Mouse (Mus musculus) embryo, embryonic 10.5 days (tissue): Measurements from ENCODE around the gene Myh14.

Experiments used
- DNase-seq: peaks from one replicate; pipeline ENCODE4 v3.0.0-alpha.2; 2015; ENCODE audit warnings: low spot score

Myh14 gene

DNA sequence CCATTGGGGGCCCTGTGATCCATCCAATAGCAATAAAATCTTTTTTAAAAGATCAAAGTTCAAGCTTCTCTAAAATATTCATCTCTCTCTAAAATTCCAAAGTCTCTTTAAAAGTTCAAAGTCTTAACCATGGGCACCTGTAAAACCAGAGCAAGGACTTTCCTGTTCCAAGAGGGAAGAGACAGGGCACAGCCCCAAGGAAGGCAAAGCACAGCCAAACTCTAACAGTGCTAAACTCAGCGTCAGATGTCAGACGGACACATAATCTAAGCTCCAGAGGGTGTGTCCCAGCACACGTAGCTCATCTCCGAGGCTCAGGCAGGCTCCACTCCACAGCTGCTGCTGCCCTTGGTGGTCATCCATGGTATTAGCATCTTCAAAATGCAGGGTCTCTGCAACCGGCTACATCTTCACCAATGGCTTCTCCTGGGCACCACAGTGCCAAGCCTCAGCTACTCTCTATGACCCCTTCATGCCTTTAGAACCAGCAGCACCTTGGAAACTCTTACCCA, 94.3 kb downstream of the Myh14 start:
- DNase-seq = no peak

DNA sequence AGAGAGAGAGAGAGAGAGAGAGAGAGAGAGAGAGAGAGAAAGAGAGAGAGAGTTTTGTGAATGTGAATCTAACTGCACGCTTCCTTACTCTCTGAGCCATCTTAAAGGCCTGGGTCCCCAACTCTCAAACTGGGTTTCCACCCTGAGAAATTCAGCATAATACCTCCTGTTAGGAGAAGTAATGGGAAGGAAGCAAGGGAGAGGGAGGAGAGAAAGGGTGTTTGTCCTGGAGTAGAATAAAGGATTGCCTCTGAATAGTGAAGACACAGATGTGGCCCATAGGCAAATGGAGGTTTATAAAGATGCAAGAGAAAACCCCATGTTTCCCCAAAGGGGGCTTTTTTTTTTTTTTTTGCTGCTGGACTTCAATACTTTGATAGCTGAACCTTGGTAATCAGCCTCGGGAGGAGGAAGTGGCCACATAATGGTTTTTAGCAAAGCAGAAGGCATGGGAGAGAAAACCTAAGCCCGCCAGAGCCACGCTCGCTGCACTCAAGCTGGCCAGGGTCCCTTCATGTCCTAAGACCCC, 97.6 kb downstream of the Myh14 start:
- no peak for DNase-seq

DNA sequence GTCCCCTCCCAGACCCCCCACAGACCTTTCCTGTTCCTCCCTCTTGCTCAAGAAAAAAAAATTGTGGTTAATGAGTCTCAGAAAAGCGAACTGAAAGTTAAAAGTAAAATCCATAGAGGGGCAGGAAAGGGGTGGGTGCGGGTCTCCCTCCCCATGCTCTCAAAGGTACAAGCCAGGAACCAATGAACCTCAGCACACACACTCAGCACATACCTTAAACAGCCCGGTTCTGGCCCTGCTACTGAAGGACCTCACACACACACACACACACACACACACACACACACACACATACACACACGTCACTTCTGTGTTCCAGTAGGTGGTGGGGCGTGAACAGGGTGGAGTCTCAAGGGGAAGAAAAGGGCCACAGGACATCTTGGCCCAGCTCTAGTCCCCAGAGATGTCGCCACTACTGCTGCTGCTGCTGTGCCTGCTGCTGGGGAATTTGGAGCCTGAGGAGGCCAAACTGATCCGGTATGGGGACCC, 98.4 kb downstream of the Myh14 start, which contains the start of gene Napsa:
Gene Napsa (plus strand): TSS at position 168 of the 489 bp plus-strand sequence.
- DNase-seq = no peak

DNA sequence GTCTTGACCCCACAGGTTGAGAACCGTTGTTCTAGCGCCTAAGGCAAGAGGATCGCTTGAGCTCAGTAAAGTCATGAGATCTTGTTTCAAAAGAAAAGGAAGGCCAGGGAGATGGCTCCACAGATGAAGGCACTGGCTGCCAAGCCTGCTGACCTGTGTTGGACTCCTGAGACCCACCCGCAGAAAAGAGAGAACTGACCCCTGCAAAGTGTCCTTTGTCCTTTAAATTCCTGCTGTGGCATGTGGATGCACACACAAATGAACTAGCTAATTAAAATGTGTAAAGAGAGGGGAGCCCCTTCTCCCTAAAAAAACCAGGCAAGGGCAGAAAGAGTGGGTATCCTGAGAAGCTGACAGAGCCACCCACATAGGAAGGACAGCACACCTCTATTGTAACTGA, 98.8 kb downstream of the Myh14 start:
- no peak for DNase-seq

DNA sequence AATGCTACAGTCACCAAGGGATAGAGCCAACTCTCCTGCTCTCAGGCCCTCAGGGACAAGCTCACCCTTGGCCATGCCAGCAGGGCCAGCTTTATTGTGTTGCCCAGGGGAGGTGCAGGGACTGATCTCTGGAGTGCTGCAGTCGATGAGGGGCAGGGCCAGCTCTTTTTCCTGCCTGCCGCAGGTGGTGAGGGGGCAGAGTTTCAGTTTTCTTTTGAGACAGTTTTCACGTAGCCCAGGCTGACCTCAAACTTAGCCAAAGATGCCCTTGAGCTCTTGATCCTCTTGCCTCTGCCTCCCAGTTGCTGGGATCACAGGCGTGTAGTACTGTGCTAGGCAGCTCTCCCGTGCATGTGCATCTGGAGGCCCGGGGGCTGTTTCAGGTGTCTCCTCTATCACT, 99.7 kb downstream of the Myh14 start:
- no peak for DNase-seq

DNA sequence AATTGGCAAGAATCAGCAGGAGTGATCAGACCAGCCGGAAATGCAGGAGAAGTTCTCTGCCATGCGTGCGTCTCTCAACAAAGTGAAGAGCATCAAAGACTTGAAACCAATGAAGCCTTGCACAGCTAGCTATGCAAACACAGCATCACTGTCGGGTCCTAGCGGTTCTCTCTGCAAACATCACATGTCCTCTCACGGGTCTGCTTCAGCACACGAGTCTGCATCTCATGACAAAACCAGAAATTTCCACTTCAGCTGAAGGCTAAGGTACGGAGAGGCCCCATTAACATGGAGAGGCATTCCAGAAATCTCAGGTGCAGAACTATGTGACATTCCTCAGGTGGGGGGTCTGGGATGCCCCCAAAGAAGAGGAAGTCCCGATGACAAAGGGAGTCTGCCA, 101.8 kb downstream of the Myh14 start:
- DNase-seq = no peak

DNA sequence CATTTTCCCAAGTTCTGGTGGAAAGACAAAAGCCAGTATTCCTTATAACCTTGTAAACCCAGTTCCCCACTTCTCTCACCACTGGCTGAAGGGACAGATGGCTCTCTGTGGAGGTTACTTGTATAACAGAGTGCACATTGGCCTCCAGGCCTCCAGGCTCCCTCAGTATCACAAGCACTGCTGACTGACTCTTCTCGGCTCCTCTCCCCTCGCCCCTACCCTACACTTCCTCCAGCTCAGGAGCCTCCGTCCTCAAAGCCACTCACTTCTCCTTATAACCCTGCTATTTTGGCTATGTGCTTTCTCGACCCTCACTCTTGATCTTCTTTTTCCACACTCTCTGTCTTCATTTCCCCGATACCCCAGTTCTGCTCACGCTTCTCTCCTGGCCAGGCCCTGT, 105.2 kb downstream of the Myh14 start:
- DNase-seq = no peak

DNA sequence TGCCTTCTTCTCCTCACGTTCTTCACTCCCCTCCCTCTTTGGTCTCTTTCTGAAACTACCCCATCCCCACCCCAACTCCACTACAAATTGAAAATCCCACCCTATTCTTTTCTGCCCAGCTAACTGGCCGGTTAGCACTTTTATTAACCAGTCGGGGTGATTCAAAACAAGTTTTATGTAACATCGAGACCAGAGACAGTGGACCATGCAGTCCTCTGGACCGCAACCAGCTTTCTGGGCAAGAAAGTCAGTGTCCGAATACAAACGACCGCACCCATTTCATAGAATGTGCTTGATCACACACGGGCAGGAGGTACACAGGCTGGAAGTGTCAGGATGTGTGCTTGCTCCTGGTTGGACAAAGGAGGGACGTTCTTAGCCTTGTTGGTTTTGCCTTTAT, 106.2 kb downstream of the Myh14 start:
- DNase-seq = no peak

DNA sequence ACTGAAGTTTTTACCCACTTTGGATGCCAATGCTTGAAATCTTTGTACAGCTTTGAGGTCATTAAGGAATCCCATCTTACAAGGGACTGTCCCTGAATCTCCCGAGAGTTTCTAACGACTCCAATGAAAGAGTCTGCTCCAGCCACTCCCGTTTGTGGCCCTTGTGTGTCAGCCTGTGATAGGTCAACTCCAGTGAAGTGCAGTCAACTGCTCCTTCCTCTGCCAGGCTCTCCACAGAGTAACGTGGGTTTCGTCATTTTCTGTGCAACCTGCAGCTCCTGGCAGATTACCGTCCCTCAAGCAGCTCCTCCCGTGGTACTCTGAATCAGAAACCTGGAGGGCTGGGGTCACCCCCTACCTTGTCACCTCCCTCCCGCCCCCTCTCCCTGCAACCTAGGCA, 107.4 kb downstream of the Myh14 start:
- no peak for DNase-seq

DNA sequence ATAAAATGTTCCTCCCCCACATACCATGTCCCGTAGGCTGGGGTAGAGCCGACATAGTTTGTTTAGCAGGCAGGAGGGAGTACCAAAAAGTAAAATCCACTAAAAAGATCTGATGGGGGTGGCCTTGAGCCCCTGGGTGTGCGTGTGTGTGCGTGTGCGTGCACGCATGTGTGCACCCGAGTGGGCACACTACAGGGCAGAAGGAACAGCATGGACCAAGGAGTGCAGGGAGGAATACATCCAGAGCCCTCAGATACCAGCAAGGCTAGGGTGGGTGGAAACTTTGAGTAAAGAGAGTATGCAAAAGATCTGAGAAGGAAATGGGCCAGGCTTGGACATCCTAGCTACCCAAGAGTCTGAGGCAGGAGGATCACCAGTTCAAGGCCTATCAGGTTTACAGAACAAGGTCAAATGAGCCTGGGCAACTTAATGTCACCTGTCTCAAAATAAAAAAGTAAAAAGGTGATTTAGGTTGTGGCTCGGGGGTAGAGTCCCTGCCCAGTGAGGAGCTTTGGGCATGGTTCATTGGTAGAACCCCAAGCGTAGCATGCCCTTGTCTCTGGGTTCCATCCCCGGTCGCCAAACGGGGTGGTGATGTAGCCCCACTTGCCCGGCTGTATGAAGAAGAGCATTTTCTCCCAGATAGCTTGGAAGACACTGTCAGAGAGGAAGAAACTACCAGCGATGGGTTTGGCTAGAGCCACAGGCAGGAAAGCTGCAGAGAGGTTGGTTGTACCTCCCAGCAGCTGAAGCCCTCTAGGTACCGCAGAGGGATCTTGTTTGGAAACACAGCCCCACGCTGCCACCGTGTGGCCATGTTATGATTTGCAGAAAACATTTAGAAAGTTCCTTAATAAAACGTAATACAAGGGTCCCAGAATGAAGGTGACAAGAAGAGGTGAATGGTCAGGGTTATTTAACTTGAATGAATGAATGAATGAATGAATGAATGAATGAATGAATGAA, 109.9 kb downstream of the Myh14 start:
- peak; percentile 93 for DNase-seq

DNA sequence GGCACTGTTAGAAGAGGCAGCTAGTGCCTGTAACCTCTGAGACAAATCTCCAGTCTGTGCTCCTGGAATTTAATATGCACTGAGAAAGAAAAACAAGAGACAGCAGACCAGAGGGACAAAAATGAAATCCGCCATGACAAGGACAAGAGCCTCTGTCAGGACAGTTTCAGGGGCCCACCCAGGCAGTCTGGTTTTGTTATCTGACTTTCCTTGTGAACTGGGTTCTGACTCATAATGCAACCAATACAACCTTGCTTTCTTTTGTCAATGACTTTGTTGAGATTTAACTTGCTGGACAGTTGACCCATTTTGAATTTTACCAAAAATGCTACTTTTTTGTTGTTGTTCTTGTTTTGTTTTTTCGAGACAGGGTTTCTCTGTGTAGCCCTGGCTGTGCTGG, 113.0 kb downstream of the Myh14 start:
- DNase-seq = no peak
